Mouse (Mus musculus): ENCODE measurements around the gene Mbl2. TPM values are rescaled to one million over a fixed set of nuclear protein-coding genes. Genes with fewer than 3 reads are reported as not detected.

The Mbl2 gene
- polyA plus RNA-seq (2012; rRNA removed; ENCODE audit: low replicate concordance) = 0.49 TPM in 1 of 2 replicates, not detected in the other

DNA sequence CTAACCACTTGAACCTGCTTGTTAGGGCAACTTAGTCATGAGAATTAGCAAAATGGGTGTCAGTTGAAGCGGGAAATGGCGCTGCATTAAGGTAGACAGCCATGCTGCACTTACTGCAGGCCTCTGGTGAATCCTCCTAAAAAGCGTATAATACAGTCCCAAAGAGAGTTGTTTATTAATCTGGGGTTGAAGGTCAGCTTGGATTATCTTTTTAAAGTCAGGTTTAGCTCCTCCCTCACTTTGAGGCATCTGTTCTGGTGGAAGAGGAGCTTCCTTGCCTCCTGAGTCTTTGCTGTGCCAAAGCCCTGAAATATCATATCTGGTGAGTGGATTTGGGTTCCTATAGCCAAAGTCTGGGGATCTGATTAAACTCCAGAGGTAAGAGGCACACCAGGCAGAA lies at the start of gene Mbl2:
Mbl2 (plus strand) TSS at position 252 of the 400 bp plus-strand sequence.

Other genes with a start within 250 kb of the Mbl2 start
- not detected in 2 replicates for gene Trpd52l3, start 229.2 kb upstream of the Mbl2 start, polyA plus RNA-seq (2012; rRNA removed; ENCODE audit: low replicate concordance)
- 29.1 and 49.3 TPM in 2 replicates for gene Uhrf2, start 202.4 kb upstream of the Mbl2 start, polyA plus RNA-seq (2012; rRNA removed; ENCODE audit: low replicate concordance)
- 0.99 and 1.1 TPM in 2 replicates for gene Gldc, start 57.5 kb upstream of the Mbl2 start, polyA plus RNA-seq (2012; rRNA removed; ENCODE audit: low replicate concordance)

Measured in mammary gland, adult 2 months (tissue).